Mouse (Mus musculus) bone marrow macrophage, adult 2 months (primary cell): ENCODE results near the gene Mif. TPM values are rescaled to one million over a fixed set of nuclear protein-coding genes. Genes with fewer than 3 reads are reported as not detected.
"Not testable (repeated sequence)": the region's sequence is repeated elsewhere in the genome, so short reads cannot be mapped to it uniquely, and the experiment has no call there.

Experiments used
- H3K27ac ChIP-seq: 2 replicates; pipeline ENCODE4 v1.5.1; 2012; ENCODE audit warnings: low read depth, low read length; ENCODE audit not compliant: insufficient read depth
- H3K4me1 ChIP-seq: 2 replicates; pipeline ENCODE4 v1.6.1; 2012; ENCODE audit warnings: low read length; ENCODE audit not compliant: control insufficient read depth, insufficient read depth
- H3K4me3 ChIP-seq: 2 replicates; pipeline ENCODE4 v1.5.1; 2012; ENCODE audit warnings: mild to moderate bottlenecking, low read length, moderate library complexity; ENCODE audit not compliant: insufficient read depth
- CTCF ChIP-seq: IDR thresholded peaks from 2 replicates; pipeline ENCODE4 v1.5.1; 2012; ENCODE audit warnings: low read depth, mild to moderate bottlenecking, low read length, moderate library complexity
- POLR2A ChIP-seq: IDR thresholded peaks from 2 replicates; pipeline ENCODE4 v1.6.1; 2012; ENCODE audit warnings: mild to moderate bottlenecking, low read depth, low read length, borderline replicate concordance
- polyA plus RNA-seq: library from polyadenylated mRNA; stranded (reverse); fragments of >200 nt; gene quantifications from 2 replicates; pipeline ENCODE4 v1.2.4, GENCODE M21; 2012; ENCODE audit not compliant: missing spikeins, insufficient read depth, insufficient read length

Gene Mif
- polyA plus RNA-seq, 1 experiment, result 195 TPM

- TF ChIP-seq CTCF (no peak), POLR2A (no peak)
- Histone ChIP-seq H3K4me3 (no peak overlapping the region), H3K27ac (no peak overlapping the region; the same call in 1 of the 2 replicates), H3K4me1 (peaks cover 26% of the 10 kb centered on the region)
These were observed 4.5 kb downstream of the Mif start for GRCm38 (mm10) chr10:75855416-75855981.

- TF ChIP-seq POLR2A (no peak), CTCF (no peak)
- Histone ChIP-seq H3K27ac (no peak overlapping the region), H3K4me1 (peaks cover 25% of the 10 kb centered on the region), H3K4me3 (no peak overlapping the region)
These were observed 5.2 kb downstream of the Mif start for GRCm38 (mm10) chr10:75854791-75855190.

GRCm38 (mm10) chr10:75854096-75854495 lies 5.9 kb downstream of the Mif start:
- Histone ChIP-seq H3K4me3 (no peak overlapping the region), H3K4me1 (peaks cover 27% of the 10 kb centered on the region), H3K27ac (no peak overlapping the region)
- TF ChIP-seq CTCF (no peak), POLR2A (no peak)

- Histone ChIP-seq H3K4me1 (peaks cover 28% of the 10 kb centered on the region), H3K4me3 (no peak overlapping the region), H3K27ac (no peak overlapping the region)
- TF ChIP-seq POLR2A, result no peak
- no peak for TF ChIP-seq CTCF
These were observed 6.6 kb downstream of the Mif start for GRCm38 (mm10) chr10:75853452-75853851.

- Histone ChIP-seq H3K4me3 (no peak overlapping the region), H3K27ac (no peak overlapping the region), H3K4me1 (peaks cover 21% of the 10 kb centered on the region)
- TF ChIP-seq POLR2A, result no peak
- no peak for TF ChIP-seq CTCF
These were observed 7.4 kb downstream of the Mif start for GRCm38 (mm10) chr10:75852539-75853125.

GRCm38 (mm10) chr10:75851681-75852080 lies 8.4 kb downstream of the Mif start:
- Histone ChIP-seq H3K4me1 (peaks cover 20% of the 10 kb centered on the region), H3K27ac (no peak overlapping the region), H3K4me3 (no peak overlapping the region)
- TF ChIP-seq POLR2A (no peak), CTCF (no peak)

- Histone ChIP-seq H3K27ac (no peak overlapping the region), H3K4me1 (peaks cover 22% of the 10 kb centered on the region), H3K4me3 (no peak overlapping the region)
- TF ChIP-seq POLR2A (no peak), CTCF (no peak)
These were observed 9.0 kb downstream of the Mif start for GRCm38 (mm10) chr10:75851076-75851475.

GRCm38 (mm10) chr10:75848382-75848781 lies 11.7 kb downstream of the Mif start:
- Histone ChIP-seq H3K4me1 (peaks cover 9% of the 10 kb centered on the region), H3K27ac (no peak overlapping the region), H3K4me3 (no peak overlapping the region)
- TF ChIP-seq POLR2A, result no peak
- TF ChIP-seq CTCF, result no peak

- Histone ChIP-seq H3K4me3 (no peak overlapping the region), H3K27ac (no peak overlapping the region), H3K4me1 (peaks cover 9% of the 10 kb centered on the region)
- TF ChIP-seq CTCF (no peak), POLR2A (no peak)
These were observed 14.6 kb downstream of the Mif start for GRCm38 (mm10) chr10:75845306-75845930.

- Histone ChIP-seq H3K4me1 (peaks cover 9% of the 10 kb centered on the region), H3K4me3 (no peak overlapping the region), H3K27ac (no peak overlapping the region)
- TF ChIP-seq CTCF, result no peak
- no peak for TF ChIP-seq POLR2A
These were observed 15.2 kb downstream of the Mif start for GRCm38 (mm10) chr10:75844800-75845199.

GRCm38 (mm10) chr10:75843898-75844297 lies 16.1 kb downstream of the Mif start:
- H3K27ac ChIP-seq, H3K4me1 ChIP-seq, H3K4me3 ChIP-seq: not testable (repeated sequence)
